Mouse (Mus musculus) CD4-positive, CD25-positive, alpha-beta regulatory T cell, adult 9 weeks (primary cell): Measurements from ENCODE around the gene Evc. TPM values are rescaled to one million over a fixed set of nuclear protein-coding genes. Genes with fewer than 3 reads are reported as not detected.

Experiments
- polyA plus RNA-seq: library from polyadenylated mRNA; unstranded; fragments of 100-300 nt; shearing (Covaris generic); gene quantifications from one replicate; pipeline ENCODE4 v1.2.1, GENCODE M21; 2017

Gene Evc
- 0.27 TPM for polyA plus RNA-seq

DNA sequence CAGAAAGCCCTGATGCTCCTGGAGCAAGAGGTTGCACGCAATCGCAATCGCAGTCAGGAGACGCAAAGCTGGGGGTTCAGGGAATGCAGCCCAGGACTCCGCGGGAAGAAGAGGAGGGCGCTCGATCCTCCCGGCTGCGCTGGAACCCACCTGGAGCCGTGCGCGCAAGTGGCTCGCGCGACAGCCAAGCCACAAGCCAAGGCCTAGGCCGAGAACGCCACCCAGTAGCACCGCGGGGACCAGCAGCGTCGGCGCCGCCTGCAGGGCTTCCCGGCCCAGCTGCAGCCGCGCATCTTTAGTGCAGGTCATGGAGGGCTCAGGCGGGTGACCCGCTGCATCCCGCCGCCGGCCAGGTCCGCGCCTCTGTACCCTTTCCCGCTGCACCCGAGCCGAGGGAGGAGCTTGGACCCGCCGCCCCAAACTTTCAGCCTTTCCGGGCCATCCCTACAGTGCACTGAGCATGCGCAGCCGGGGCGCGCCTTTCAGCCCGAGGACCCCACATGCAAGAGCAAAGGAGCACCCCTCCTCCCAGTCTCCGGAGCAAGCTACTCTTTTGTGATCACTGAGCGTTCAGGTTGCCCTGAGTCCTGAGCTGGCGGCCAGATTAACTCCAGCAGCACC lies at the start of gene Evc:
Evc (minus strand) TSS at position 410 of the 621 bp plus-strand sequence.

DNA sequence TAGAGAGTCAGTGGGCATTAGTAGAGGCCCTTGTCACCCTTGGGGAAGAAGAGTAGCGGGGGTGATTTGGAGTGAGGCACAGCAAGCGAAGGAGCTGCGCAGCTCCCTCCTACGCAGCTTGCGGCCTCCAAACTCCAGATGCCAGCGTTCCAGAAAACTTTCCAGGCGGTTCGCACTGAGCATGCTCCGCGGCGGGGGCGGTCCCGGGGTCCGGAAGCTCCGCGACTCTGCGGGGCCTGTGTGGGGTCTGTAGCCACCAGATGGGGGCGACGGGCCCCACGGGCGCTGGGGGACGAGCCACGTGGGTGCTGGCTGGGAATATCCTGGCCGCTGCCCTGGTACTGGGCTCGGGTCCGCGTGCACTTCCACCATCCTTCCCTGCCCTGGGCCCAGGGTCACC lies 1.6 kb upstream of the Evc start, which contains the start of gene Evc2:
Evc2 (plus strand) TSS at position 212 of the 400 bp plus-strand sequence.

DNA sequence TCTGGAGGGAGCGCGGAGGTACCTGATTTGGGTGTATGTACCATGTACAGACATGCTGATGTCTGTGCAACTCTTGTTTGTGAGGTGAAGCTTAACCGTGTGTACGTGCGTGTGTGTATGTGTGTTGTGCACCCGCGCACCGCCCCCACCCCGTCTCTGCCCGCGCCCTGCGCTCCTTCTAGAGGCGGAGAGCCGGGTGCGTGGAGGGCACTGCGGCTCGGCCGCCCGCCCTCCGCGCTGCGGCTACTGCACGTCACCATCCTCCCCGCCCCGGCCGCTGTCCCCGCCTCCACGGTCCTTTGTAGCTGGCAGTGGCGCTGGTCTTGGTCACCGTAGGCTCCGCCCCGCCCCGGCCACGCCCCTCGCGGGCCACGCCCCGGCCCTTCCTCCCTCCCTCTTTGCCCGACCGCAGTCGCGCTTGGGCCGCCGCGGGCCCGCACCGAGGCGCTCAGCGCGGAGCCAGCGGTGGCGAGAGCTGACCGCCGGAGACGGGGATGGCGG lies 95.0 kb downstream of the Evc start, which contains the start of gene Crmp1:
Crmp1 (plus strand) TSS at position 290 of the 501 bp plus-strand sequence.

Other genes starting within 250 kb of the Evc start
- 24.0 TPM for gene Crmp1, start 95.0 kb downstream of the Evc start, polyA plus RNA-seq
- gene Evc2, start 1.6 kb upstream of the Evc start, polyA plus RNA-seq, result 0.17 TPM